Mouse (Mus musculus): ENCODE data around the gene Magi1. TPM values are rescaled to one million over a fixed set of nuclear protein-coding genes. Genes with fewer than 3 reads are reported as not detected.

Gene Magi1
- polyA plus RNA-seq, 1 experiment: 1.3 TPM

DNA sequence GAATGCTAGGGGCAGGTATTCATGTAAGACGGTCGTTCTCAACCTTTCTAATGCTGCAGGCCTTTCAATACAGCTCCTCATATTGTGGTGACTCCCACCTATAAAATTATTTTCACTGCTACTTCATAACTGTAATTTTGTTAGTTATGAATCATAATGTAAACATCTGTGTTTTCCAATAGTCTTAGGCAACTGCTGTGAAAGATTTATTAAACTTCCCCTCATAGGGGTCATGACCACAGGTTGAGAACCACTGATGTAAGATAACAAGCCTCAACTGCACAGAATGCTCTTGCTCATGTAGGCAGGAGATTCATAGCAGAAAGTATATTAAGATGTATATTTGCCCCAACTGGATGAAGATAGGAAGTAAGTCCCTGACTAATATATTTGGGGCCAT is 359.1 kb downstream of the Magi1 start:
- WGBS: 85% methylated on average over 2 of the region's 2 CpGs
- H3K4me3 ChIP-seq (replicated peaks; ENCODE audit: control insufficient read depth, low read depth, low read length): no peak overlapping the region
- TF ChIP-seq CTCF (IDR thresholded peaks at IDR 0.05; ENCODE audit: control insufficient read depth, insufficient read depth, low read length) (no peak), POLR2A (IDR thresholded peaks at IDR 0.05; ENCODE audit: borderline replicate concordance, control insufficient read depth, low read depth, low read length) (no peak)
- H3K4me1 ChIP-seq (ENCODE audit: control insufficient read depth, insufficient read depth, low read length): no peaks in the 10 kb centered on the region
- H3K27ac ChIP-seq (ENCODE audit: control insufficient read depth, insufficient read depth, low read depth, low read length, poor library complexity): no peak overlapping the region

DNA sequence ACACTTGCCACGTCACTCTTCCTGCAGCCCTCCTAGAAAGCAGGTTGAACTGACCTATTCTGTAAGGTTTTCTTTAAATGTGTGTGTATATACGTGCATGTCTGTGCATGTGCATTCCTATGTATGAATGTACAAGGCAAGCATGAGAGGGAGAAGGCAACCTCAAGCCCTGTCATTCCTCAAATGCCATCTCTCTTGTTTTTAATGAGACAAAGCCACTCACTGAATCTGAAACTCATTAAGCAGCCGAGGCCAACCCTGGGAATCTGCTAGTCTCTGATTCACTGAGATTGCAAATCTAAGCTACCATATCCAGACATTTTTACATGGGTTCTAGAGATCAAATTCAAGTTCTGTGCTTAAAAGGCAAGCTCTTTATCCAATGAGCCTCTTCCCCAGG is 359.7 kb downstream of the Magi1 start:
- Histone ChIP-seq H3K4me3 (replicated peaks; ENCODE audit: control insufficient read depth, low read depth, low read length) (no peak overlapping the region), H3K27ac (ENCODE audit: control insufficient read depth, insufficient read depth, low read depth, low read length, poor library complexity) (no peak overlapping the region)
- 79% methylated on average over 3 of the region's 3 CpGs for WGBS

DNA sequence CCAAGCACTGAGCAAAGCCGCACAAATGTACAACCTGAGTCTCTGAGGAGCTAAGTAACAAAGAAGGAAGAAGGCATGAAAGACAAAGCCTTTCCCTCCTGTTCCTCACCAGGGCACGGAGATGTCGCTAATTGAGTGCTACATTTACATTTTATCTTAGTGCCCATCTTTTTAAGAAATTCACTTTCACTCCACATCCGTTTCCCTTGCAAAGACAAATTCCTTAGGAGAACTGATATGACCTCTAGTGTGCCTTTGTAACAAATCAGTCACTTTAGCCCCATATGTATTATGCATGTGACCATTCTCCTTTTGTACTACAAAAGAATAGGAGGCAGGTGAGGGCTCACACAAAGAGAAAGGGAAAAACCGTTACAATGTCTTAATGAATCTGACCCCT is 360.4 kb downstream of the Magi1 start:
- whole genome bisulfite sequencing: 75% methylated on average over 5 of the region's 5 CpGs
- Histone ChIP-seq H3K27ac (ENCODE audit: control insufficient read depth, insufficient read depth, low read depth, low read length, poor library complexity) (no peak overlapping the region), H3K4me3 (replicated peaks; ENCODE audit: control insufficient read depth, low read depth, low read length) (no peak overlapping the region), H3K4me1 (ENCODE audit: control insufficient read depth, insufficient read depth, low read length) (no peaks in the 10 kb centered on the region)
- no peak for TF ChIP-seq CTCF (IDR thresholded peaks at IDR 0.05; ENCODE audit: control insufficient read depth, insufficient read depth, low read length)
- TF ChIP-seq POLR2A (IDR thresholded peaks at IDR 0.05; ENCODE audit: borderline replicate concordance, control insufficient read depth, low read depth, low read length): no peak

More for the DNA sequence above, 359.7 kb downstream of the Magi1 start:
- TF ChIP-seq POLR2A (IDR thresholded peaks at IDR 0.05; ENCODE audit: borderline replicate concordance, control insufficient read depth, low read depth, low read length) (no peak), CTCF (IDR thresholded peaks at IDR 0.05; ENCODE audit: control insufficient read depth, insufficient read depth, low read length) (no peak)
- no peaks in the 10 kb centered on the region for H3K4me1 ChIP-seq (ENCODE audit: control insufficient read depth, insufficient read depth, low read length)

DNA sequence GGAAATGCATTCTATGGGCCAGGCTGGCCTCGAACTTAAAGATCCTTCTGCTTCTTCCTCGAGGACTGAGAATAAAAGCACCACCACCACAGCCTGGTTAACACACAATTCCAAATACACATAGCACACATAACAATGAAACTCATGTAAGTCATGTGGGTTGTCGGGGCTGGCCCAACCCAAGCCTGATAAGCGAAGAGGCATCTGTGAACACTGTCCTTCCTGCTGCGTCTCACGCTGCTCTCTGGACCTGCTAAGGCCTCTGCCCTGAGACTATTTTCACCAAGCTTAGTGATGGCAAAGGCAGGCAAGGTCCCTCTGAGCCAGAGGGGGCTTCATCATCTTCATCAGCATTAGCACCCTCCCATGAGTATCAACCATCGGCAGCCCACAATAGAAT is 360.8 kb downstream of the Magi1 start:
- Histone ChIP-seq H3K27ac (ENCODE audit: control insufficient read depth, insufficient read depth, low read depth, low read length, poor library complexity) (no peak overlapping the region), H3K4me1 (ENCODE audit: control insufficient read depth, insufficient read depth, low read length) (no peaks in the 10 kb centered on the region), H3K4me3 (replicated peaks; ENCODE audit: control insufficient read depth, low read depth, low read length) (no peak overlapping the region)
- no peak for TF ChIP-seq CTCF (IDR thresholded peaks at IDR 0.05; ENCODE audit: control insufficient read depth, insufficient read depth, low read length)
- no peak for TF ChIP-seq POLR2A (IDR thresholded peaks at IDR 0.05; ENCODE audit: borderline replicate concordance, control insufficient read depth, low read depth, low read length)
- 79% methylated on average over 7 of the region's 7 CpGs for WGBS

DNA sequence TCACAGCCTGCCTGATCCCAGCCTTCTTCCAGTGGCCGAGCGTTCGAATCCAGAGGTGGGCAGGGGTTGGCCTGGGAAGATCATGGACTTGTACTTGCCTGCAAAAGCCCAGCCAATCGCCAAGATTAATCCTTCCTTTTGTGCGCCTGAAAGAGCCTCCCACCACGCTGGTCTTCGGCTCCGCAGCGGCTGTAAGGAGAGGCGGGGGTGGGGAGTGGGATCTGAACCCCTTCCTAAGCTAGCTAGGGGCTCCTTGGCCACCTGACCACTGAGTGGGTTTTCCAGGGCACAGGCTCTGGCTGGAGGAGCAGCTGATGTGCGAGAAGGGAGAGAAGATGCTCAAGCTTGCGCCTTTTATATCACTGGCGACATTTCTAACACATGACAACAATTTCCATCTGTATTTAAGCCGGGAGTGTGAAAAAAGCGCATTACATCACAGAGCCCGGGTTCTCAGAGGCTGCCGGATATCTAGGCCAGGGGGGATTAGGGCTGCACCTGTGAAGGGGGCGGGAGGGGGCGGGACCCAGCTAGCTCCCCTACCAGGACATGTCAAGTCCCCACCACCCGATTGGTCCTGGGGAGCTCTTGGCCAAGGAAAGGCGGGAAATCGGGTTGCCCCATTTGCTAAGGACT is 370.4 kb downstream of the Magi1 start:
- Histone ChIP-seq H3K27ac (ENCODE audit: control insufficient read depth, insufficient read depth, low read depth, low read length, poor library complexity) (no peak overlapping the region), H3K4me1 (ENCODE audit: control insufficient read depth, insufficient read depth, low read length) (no peaks in the 10 kb centered on the region), H3K4me3 (replicated peaks; ENCODE audit: control insufficient read depth, low read depth, low read length) (no peak overlapping the region)
- TF ChIP-seq POLR2A (IDR thresholded peaks at IDR 0.05; ENCODE audit: borderline replicate concordance, control insufficient read depth, low read depth, low read length) (no peak), CTCF (IDR thresholded peaks at IDR 0.05; ENCODE audit: control insufficient read depth, insufficient read depth, low read length) (no peak)
- WGBS: 15% methylated on average over 22 of the region's 22 CpGs

DNA sequence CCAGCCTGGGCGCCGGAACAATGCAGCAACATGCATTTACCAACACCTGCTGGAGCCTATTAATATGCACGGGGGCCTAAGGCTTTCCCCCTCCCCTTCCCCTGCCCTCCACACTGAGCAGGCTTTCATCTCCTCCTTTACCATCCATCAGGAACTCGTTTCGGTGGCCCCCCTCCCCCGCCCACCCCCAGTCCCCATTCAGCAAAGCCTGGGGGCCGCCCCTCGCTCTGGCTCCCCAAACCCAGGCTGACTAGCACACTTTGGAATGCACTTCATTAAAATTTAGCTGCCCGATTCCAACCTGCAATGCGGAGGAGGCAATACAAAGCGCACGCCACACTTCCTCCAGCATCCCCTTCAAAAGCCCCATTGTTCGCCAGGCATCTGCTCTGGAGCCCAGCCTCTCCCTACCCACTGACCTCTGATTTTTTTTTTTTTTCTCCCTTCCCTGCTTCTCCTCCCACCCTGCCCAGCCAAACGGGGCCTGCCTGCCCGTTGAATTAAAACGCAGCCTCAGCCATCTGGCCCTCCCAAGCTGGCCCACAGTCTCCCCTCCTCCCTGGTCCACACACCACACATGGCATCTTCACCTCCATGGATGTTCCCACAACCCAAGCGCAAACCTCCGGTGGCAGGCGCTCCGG is 371.0 kb downstream of the Magi1 start:
- no peak overlapping the region for H3K4me3 ChIP-seq (replicated peaks; ENCODE audit: control insufficient read depth, low read depth, low read length)
- 10% methylated on average over 20 of the region's 20 CpGs for WGBS
- TF ChIP-seq POLR2A (IDR thresholded peaks at IDR 0.05; ENCODE audit: borderline replicate concordance, control insufficient read depth, low read depth, low read length) (no peak), CTCF (IDR thresholded peaks at IDR 0.05; ENCODE audit: control insufficient read depth, insufficient read depth, low read length) (no peak)
- no peaks in the 10 kb centered on the region for H3K4me1 ChIP-seq (ENCODE audit: control insufficient read depth, insufficient read depth, low read length)
- no peak overlapping the region for H3K27ac ChIP-seq (ENCODE audit: control insufficient read depth, insufficient read depth, low read depth, low read length, poor library complexity)

DNA sequence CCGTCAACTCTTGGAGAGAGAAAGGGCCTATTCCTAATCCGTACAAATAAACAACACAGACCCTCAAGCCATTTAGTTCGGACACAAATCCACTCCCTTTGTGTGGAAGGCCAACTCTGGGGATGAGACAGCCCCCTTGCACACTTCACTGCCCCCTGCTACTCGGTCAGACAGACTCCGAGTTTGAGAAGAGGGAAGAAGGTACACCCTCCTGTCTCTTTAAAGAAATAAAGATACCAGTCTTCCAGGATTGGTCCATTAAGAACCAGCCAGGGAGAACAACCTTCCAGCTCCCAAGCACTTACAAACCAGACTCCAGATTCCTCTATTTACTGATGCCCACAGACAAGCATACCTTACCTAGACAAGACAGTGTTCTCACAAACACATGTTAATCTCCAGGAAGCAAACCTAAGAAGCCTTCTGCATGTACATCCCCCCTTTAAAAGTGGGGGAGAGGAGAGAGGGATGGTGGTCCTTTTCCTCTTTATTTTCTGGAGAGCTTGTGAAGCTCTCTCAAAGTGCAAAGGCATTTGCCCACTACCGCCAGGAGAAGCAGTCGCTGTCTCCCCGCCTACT is 371.6 kb downstream of the Magi1 start:
- no peak for TF ChIP-seq POLR2A (IDR thresholded peaks at IDR 0.05; ENCODE audit: borderline replicate concordance, control insufficient read depth, low read depth, low read length)
- no peak for TF ChIP-seq CTCF (IDR thresholded peaks at IDR 0.05; ENCODE audit: control insufficient read depth, insufficient read depth, low read length)
- H3K27ac ChIP-seq (ENCODE audit: control insufficient read depth, insufficient read depth, low read depth, low read length, poor library complexity): no peak overlapping the region
- 56% methylated on average over 8 of the region's 8 CpGs for WGBS
- no peaks in the 10 kb centered on the region for H3K4me1 ChIP-seq (ENCODE audit: control insufficient read depth, insufficient read depth, low read length)
- no peak overlapping the region for H3K4me3 ChIP-seq (replicated peaks; ENCODE audit: control insufficient read depth, low read depth, low read length)

DNA sequence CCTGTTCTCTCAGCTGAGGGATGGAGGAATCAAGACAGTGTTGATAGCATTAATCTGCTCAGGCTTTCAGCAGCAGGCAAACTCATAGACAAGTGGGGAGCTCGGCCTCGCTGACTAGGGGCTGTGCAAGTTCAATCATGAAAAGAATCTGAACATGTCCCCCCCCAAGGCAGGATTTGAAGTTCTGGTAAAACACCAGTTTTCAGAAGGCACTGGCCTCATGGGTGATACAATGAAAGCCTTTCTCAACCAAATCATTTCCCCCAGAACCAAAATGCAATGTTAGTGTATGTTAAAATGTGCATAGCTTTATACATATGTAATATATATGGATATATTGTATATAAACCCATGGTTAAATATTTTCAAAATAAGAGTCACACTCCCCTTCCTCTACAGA is 372.3 kb downstream of the Magi1 start:
- Histone ChIP-seq H3K4me3 (replicated peaks; ENCODE audit: control insufficient read depth, low read depth, low read length) (no peak overlapping the region), H3K27ac (ENCODE audit: control insufficient read depth, insufficient read depth, low read depth, low read length, poor library complexity) (no peak overlapping the region), H3K4me1 (ENCODE audit: control insufficient read depth, insufficient read depth, low read length) (no peaks in the 10 kb centered on the region)
- WGBS: 73% methylated on average over 2 of the region's 2 CpGs
- TF ChIP-seq POLR2A (IDR thresholded peaks at IDR 0.05; ENCODE audit: borderline replicate concordance, control insufficient read depth, low read depth, low read length): no peak
- no peak for TF ChIP-seq CTCF (IDR thresholded peaks at IDR 0.05; ENCODE audit: control insufficient read depth, insufficient read depth, low read length)

Measured in bone marrow, adult 2 months (tissue).